ENCODE assay signal across 20 mouse cellular contexts in genomic region chr9:41129273-41129672, GRCm38 (mm10). TPM values are rescaled to one million over a fixed set of nuclear protein-coding genes. Genes with fewer than 3 reads are reported as not detected.
DNase-seq lines count a peak whose midpoint lies in the region; ATAC-seq lines count a peak whose summit lies in the region.
"Had no signal": no experiment of that assay in that cellular context is flagged by ENCODE, and none has a peak within 500 bp of the region (broad histone marks: within the 10 kb centered on the region; RNA-seq: fewer than 3 reads in every experiment).

No protein-coding gene starts in this region.

- peak; percentile 54 for DNase-seq in CD4-positive helper T cell, adult 2 months (ENCODE audit: low read depth, low spot score)
- DNase-seq in CD4-positive, CD25-positive, alpha-beta regulatory T cell, adult 2 months (ENCODE audit: low read depth, low spot score), result peak; percentile 62
- DNase-seq in naive thymus-derived CD4-positive, alpha-beta T cell, adult 2 months (ENCODE audit: low read depth), result peak; percentile 59
- no peak for DNase-seq in layer of hippocampus, adult 18-20 months (ENCODE audit: low spot score in 2 of 2)
- DNase-seq in layer of hippocampus, postnatal 25 days (ENCODE audit: extremely low spot score in 1 of 2, low spot score in 1 of 2), result no peak
- DNase-seq in yolk sac, embryonic 10.5 days (ENCODE audit: low spot score), result no peak
- DNase-seq: adrenal gland, postnatal 36 days; B cell, adult 2 months; cerebellum, adult 2 months; cerebellum, postnatal 14 days; heart, postnatal 14 days; kidney, adult 8-10 months; kidney, postnatal 4 days; liver; lung, adult 2 months; lung, postnatal 10 days; right cerebral cortex, postnatal 4 days had no signal

- ATAC-seq in granulocyte monocyte progenitor cell, adult 5-6 weeks (replicated peaks; ENCODE audit: poor library complexity, severe bottlenecking), result peak; percentile 60
- ATAC-seq: forebrain, embryonic 14.5 days; intestine, embryonic 16.5 days had no signal

RNA-seq across cellular contexts. Expression of gene Ubash3b, which starts 32.2 kb away (rescaled TPM):
- total RNA-seq in granulocyte monocyte progenitor cell, adult 5-6 weeks (2014; fragmentation: Nextera tagmentation), result 5.9 and 8.3 TPM in 2 replicates
- total RNA-seq in granulocyte monocyte progenitor cell, adult 5-6 weeks (2017), result 6.5 and 7.2 TPM in 2 replicates
- total RNA-seq in layer of hippocampus, adult 18-20 months (2021), result 10 to 100 TPM; 27.6 to 28.4 TPM
- 10 to 100 TPM; 25.3 to 27.6 TPM for total RNA-seq in layer of hippocampus, postnatal 25 days (2021)

Comparison
In these comparisons a context has a peak if more than half of its experiments do, and no peak if none do; other contexts are left out.
1. DNase-seq: peak in CD4-positive helper T cell, adult 2 months (single experiment), CD4-positive, CD25-positive, alpha-beta regulatory T cell, adult 2 months (single experiment) and naive thymus-derived CD4-positive, alpha-beta T cell, adult 2 months (single experiment); none in layer of hippocampus, adult 18-20 months (0 of 2), layer of hippocampus, postnatal 25 days (0 of 2) and yolk sac, embryonic 10.5 days (single experiment).